Mouse (Mus musculus): Measurements from ENCODE around the gene Ambra1.
"Not testable (repeated sequence)": the region's sequence is repeated elsewhere in the genome, so short reads cannot be mapped to it uniquely, and the experiment has no call there.

Gene Ambra1

DNA sequence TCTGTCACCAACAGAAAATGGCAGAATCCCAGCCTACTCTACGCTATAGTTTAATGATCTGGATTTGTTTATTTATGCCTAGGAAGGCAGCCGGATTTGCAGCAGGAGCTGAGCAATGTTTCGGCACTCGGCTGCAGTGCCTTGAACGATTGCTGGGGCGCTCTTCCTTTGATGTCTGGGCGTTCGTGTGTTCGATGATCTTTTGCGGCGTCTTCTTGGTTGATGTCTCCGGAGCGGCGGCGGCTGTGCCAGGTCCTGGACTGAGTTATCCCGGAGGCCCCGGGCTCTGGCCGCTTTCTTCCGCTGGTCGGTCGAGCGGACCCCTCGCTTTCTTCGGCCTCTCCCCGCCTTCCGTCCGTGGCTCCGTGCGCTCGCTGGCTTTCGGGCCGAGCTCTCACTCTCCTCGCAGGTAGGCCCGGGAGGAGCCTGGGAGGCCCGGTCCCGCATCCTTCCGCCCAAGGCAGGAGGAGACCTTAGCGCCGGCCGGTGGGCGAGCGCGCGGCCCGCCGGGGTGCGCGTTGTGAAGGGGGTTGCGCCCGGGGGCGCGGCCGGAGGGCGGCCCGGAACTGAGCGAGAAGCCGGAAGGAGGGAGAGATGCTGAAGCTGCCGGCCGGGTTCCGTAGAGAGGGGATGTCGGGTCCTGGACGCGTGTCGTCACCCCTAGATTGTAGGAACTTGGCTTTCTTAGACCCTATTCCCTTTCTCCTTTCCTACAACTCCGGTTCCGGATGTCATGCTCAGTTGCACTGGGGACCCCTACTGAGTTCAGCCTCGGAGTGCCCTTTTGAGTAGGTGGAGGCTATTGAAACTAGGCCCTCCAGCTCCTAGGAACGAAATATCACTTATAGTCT is at the start of gene Ambra1:
Ambra1 (plus strand) TSS at position 164 of the 851 bp plus-strand sequence.
- in situ Hi-C loops (cut with MboI; ENCODE audit: low sequenced_read_pairs), result no loop called here

DNA sequence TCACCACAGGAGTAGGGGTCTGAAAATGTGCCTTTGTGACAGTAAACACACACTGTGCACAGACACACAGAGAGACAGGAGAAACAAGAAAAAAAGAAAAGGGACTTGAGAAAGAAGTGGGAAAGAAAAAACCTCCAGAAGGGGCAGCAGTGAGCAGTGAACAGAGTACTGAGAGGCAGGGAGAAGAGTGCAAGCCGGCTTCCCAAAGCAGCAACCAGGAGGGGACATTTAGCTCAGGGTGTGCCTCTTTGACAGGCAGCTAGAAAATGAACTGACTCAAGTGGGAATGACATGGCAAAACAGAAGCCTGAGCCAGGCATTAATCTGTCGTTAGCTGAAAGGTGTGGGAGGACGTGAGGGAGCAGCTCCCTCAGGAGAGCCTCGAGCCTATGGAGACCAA is 47.1 kb upstream of the Ambra1 start:
- in situ Hi-C loops (cut with MboI; ENCODE audit: low sequenced_read_pairs), result no loop called here

DNA sequence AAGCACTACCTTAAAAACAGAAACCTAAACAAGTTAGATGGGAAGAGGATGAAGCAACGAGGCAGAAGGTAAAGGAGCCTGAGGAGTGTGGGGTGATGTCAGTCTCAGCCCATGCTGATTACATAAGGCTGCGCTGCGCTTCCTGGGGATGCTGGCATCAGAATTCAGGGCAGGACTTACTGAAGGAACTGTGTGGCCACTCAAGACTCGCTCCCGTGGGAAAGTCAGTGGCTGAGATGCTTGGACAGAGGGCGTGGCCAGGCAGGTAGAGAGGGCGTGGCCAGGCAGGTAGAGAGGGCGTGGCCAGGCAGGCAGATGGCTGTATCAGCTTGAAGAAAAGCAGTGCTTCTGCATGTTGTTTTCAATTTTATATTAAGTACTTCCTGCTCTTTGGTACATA is 46.0 kb upstream of the Ambra1 start:
- in situ Hi-C loops (cut with MboI; ENCODE audit: low sequenced_read_pairs), result no loop called here

DNA sequence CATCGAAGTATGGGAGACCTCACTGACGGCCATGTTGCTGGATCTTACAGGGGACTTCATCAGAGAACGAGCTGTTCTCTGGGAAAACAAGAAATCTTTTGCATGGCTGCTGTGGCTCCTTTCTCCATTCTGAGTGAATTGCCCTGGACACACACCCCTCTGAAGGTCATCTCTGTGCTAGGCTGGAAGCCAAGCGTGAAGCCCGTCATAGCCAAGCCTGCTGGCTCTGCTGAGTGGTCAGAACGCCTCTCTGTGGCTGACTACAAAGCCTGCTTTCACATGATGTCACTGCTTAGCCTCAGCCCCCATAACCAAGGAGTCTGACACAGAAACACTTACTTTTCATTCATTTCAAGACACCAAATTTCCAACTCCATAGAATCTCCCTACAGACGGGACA is 40.5 kb upstream of the Ambra1 start:
- in situ Hi-C loops (cut with MboI; ENCODE audit: low sequenced_read_pairs), result no loop called here

DNA sequence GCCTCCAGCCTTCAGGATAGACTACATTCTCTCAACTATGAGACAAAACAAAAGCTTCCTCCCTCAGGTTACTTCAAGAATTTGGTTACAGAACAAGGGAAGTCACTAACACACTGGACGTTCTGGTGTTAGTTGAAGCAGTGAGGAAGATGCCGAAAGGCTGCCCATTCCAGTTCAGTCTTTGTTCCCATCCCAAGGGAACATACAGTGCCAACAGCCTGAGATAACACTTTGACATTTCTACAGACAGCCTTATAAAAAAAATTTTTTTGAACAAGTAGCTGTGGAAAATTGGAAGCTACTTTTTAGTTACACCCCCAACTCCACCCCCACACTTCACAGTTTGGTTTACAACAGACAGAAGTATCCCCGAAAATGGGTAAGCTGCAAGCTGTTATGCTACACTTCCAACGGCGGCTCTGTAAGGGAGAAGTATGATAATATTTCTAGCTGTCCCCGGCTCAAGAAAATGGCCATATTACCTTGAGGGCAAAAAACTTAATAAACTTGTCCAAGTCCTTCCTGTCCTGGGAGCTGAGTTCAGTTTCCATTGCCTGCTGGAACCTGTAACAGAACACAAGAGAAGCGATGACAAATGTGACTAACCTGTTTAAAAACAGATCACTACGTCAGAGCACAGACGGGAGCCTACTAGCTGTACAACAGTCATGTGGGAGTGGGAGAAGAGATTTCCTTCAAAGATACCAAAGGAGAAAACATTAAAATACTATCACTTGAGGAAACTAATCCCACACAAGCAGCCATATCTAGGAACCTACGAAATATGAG is 34.3 kb upstream of the Ambra1 start:
- in situ Hi-C loops (cut with MboI; ENCODE audit: low sequenced_read_pairs), result no loop called here

DNA sequence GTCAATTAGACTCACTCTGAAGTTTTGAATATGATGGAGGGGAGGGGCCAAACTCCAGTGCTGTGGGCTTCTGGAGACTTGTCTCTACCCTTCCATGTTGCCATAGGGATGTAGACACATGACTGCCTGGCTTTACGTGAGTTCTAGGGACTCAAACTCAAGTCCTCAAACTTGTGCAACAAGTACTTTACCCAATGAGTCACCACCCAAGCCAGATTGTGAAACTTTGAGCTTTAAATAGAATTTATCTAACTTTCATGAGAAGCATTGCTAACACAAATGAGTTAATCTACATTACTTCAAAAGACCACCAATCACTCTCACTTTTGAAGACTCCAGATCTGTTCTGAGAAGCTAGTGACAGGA is 33.7 kb upstream of the Ambra1 start:
- in situ Hi-C loops (cut with MboI; ENCODE audit: low sequenced_read_pairs), result no loop called here

DNA sequence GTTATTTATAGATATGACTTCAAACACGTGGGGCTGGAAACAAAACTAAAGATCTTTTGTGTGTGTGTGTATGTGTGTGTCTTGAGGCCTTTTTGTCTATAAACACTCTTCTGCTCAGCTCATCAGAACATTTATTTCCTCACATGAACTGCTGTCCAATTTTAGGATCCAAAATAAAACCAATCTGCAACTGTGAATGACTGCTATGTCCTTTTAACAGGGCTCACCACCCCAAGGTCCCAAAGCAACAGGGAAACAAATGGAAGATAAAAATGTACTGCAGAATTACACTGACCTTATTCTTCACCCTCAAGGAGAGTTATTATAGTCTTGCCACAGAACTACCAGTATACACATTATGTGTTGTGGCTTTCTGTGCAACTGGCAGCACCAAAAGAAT is 30.7 kb upstream of the Ambra1 start:
- in situ Hi-C loops (cut with MboI; ENCODE audit: low sequenced_read_pairs), result no loop called here

DNA sequence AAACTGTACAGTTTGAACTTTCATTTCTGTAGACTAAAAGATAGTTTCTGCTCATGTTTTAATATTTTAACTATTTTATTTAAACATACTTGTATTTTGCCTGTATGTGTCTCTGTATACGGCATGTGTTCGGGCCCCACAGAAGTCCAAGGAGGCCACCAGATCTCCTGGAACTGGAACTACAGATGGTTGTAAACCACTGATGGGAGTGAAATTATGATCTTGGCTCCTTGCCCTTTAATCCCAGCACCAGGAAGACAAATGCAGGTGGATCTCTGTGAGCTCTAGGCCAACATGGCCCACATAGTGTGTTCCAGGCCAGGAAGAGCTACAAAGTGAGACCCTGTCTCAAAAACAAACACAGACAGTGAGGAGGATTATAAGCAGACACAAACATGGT is 28.6 kb upstream of the Ambra1 start:
- in situ Hi-C loops (cut with MboI; ENCODE audit: low sequenced_read_pairs), result no loop called here

DNA sequence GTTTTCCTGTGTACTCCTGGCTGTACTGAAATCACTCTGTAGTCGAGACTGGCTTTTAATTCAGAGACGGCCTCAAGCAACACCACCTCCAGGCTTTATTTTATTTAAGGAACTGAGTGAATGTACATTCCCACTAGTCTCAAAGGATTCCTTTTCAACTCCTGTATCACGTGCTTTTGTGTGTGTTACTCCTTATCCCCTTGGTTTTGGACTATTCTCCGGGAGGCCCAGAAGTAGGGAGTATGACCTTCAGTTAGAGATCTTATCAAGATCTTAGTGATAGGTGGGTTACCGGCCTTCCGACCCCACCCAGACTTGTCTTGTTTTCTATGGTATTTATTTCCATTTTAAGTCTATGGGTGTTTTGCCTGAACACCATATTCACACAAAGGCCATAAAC is 24.2 kb upstream of the Ambra1 start:
- in situ Hi-C loops (cut with MboI; ENCODE audit: low sequenced_read_pairs), result no loop called here

DNA sequence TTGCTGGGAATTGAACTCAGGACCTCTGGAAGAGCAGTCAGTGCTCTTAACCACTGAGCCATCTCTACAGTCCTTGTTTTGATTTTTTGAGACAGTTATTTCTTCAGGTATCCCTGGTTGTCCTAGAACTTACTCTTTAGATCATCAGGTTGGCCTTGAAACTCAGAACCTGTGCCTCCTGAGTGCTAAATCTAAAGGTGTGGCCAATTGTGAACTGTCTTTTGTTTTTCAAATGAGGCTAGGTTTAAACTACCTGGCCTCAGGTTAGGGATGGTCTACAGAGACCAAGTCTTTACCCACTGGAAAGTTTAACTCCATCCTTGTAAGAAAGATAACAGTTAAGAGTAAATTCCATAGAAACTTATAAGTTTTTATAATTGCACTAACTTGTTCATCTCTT is 23.5 kb upstream of the Ambra1 start:
- in situ Hi-C loops (cut with MboI; ENCODE audit: low sequenced_read_pairs), result no loop called here

DNA sequence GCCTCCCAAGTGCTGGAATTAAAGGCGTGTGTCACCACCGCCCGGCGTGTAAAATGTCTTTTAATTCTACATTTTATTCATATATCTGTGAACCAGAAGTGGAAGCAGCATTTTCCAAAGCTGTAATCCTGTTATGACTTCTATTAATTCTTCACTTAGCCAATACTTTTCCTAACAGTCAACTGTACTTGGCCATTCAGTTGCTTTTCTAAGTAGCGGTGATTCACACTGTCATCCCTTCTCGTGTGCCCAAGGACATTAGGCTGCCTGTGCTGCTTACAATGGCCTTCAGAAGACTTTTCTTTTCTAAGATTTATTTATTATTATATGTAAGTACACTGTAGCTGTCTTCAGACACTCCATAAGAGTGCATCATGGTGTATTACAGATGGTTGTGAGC is 21.6 kb upstream of the Ambra1 start:
- in situ Hi-C loops (cut with MboI; ENCODE audit: low sequenced_read_pairs), result no loop called here

DNA sequence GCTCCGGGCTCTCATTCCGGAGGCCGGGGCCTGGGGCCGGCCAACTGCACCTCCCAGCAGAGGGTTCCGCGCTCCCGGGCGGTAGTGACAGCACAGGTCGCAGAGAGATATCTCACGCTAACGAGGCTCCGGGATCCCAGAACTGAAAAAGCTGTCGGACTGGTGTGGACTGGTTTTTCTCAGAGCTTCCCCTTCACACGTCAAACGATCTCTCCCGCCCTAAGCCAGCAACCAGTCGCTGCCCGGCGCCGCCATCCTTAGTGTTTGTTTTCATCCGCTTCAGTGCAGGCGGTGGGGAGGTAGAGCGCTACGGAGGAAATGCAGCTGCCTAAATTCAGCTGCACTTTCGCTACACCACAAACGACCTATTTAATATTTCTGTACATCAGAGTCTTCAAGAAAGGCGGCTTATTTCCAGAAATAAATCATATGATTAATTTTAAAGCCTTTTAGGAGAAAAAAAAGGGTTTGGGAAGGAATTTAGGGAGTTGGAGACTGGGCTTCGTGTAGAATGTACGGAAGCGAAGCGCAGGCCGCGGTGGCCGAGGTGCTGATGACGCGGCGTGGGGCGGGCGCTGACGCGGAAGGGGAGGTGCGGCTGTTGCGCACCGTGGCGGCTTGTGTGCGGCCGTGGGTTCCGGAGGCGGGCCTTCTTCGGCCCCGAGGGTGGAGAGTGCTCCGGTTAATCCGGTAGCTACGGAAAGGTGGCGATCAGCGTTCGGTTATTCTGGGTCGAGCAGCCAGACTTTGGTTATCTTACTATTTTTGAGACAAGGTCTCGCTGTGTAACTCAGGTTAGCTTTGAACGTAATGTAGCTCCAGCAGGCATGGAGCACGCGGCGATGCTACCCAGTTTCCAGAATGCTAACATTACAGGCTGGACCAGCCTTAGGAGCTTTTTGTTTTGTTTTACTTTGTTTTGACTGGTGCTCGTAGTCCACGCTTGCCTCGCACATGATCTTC is 19.4 kb upstream of the Ambra1 start, which contains the start of the genes Atg13 and Harbi1:
Atg13 (minus strand) TSS at position 305 of the 963 bp plus-strand sequence.
Harbi1 (plus strand) TSS at position 581 of the 963 bp plus-strand sequence.
- in situ Hi-C loops (cut with MboI; ENCODE audit: low sequenced_read_pairs), result no loop called here

DNA sequence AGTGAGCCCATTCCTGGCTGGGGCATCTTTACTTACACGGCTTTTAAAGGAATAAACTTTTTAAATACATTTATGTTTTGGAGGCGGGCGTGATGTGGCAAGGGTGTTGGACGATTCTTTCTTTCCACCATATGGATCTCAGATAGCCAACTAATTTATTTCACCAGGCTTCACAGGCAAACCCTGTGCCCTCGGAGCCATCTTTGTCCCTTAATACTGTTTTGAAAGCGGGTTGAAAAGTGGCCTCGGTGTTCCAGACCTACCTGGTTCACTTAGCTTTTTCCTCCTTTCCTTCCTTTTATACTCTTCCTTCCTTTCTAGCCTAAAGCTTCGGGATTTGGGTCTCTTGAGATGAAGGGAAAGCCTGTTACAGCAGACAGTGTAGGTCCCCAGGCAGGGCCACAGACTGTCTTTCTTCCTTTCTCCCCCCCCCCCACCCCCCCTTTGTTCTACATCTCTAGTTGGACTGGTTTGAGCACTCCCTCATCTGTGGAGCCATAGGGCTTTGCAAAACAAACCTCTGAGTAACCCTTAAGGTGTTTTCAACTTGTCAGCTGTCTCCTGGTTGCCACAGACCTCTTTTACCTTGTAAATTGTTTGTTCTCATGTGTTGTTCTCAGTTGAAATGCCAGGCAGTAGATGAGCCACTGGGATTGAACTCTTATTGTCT is 18.5 kb upstream of the Ambra1 start:
- in situ Hi-C loops (cut with MboI; ENCODE audit: low sequenced_read_pairs), result no loop called here

DNA sequence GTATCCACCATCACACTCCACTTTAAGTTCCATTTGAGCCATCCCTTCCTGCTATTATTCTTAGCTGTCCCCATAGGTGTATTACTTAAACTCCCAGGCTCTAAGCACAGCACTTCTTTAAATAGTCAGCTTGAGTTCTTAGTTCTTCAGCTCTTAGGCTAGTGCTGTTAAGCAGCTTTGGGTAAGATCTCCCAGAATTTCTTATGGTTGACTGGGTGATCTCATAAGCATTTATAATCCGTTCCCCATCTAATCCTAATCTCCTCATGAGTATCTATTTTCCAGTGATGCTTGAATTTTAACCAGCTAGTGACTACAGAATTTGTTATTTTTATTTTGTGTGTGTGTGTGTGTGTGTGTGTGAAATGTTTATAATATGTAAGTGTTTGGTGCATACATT is 15.0 kb upstream of the Ambra1 start:
- in situ Hi-C loops (cut with MboI; ENCODE audit: low sequenced_read_pairs), result no loop called here

DNA sequence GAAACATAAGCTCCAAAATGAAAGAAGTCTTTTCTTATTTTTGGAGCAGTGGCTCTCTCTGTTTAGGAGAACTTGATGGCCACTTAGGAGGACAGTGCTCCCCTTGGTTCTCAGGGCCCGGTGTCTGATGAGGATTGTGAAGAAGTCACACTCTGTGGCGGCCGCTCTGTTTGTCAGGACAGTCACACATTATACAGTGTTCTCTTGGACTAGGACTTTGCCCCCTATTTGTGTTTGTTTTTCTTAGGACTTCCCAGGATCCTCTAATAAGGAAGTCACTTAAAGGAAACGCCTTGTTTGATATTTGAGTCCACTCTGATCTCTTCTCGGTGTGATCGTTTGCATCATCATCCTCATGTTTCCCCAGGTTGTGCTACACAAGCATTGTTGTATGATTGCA is 11.7 kb upstream of the Ambra1 start:
- in situ Hi-C loops (cut with MboI; ENCODE audit: low sequenced_read_pairs), result no loop called here

DNA sequence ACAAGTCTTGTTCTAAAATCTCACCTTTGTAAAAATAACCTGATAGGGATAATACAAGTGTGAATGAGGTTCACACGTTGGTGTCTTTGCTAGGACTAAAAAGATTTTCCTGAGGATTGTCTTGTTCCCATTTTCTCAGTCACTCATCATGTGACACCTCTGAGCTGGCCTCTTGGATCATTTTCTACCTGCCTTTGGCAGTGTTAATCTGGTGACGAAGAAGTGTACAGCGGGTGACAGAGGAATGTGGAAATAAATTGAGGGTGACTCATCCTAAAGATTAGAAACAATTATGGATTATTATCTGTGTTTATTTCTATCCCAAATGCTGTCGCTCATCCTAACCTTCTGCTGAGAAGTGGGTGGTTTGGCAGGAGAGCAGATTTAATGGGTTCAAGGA is 6.6 kb upstream of the Ambra1 start:
- in situ Hi-C loops (cut with MboI; ENCODE audit: low sequenced_read_pairs), result no loop called here

DNA sequence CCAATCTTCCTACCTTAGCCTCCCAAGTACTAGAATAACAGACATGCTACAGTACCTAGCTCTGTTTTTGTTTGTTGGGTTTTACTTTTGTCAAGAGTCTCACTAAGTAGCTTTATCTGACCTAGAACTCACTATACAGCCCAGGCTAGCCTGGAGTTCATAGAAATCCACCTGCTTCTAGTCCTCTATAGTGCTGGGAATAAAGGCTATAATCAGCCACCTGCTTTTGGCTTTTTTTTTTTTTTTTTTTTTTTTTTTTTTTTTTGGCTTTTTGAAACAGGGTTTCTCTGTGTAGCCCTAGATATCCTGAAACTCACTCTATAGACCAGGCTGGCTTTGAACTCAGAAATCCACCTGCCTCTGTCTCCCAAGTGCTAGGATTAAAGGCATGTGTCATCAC is 6.0 kb upstream of the Ambra1 start:
- in situ Hi-C loops (cut with MboI; ENCODE audit: low sequenced_read_pairs), result no loop called here

DNA sequence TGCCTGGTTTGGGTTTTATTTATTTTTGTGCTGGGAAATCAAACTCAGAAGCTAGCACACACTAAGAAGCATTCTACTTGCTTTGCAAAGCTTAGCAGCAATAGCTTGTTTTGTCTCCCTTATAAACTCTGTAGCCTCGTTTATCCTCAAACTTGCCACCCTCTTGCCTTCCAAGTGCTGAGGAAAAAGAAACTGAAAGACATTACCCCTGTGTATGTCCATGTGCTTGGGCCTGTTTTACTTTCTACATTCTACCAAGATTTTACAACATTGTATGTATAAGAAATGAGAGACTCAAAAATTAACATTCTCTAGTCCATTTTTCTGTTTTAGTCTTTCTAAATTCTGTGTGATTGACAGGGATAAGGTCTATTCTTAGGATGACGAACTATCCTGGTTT is 5.2 kb upstream of the Ambra1 start:
- in situ Hi-C loops (cut with MboI; ENCODE audit: low sequenced_read_pairs), result no loop called here

DNA sequence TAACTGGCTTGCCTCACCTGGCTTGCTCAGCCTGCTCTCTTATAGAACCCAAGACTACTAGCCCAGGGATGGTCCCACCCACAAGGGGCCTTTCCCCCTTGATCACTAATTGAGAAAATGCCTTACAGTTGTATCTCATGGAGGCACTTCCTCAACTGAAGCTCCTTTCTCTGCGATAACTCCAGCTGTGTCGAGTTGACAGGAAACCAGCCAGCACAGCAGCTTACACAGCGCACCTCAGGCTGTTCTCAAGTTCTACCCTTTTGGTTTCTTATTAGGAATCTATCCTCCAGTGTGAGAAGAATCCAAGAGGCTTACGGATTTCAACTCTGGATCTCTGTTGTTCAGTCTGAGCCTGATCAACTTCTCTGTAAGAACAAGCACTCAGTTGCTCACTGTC is 4.5 kb upstream of the Ambra1 start:
- in situ Hi-C loops (cut with MboI; ENCODE audit: low sequenced_read_pairs), result not testable (repeated sequence)

DNA sequence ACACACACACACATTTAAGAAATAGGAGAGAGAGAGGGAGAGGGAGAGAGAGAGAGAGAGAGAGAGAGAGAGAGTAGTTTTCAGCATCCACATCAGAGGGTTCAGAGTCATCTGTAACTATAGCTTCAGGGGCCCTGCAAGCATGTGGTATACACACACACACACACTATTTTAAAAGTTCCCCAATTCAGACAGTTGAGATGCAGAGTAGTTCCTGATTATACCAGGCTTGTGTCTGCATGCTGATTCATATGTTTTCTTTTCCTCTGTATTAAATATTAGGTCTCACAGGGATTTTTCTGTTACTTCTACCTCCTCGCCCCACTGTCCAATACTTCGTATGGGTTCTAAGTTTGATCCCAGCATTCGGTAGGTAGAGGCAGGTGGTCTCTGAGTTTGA is 2.9 kb upstream of the Ambra1 start:
- in situ Hi-C loops (cut with MboI; ENCODE audit: low sequenced_read_pairs), result no loop called here
